Mouse (Mus musculus): ENCODE results near the gene Tmbim7. TPM values are rescaled to one million over a fixed set of nuclear protein-coding genes. Genes with fewer than 3 reads are reported as not detected.
"Not testable (repeated sequence)": the region's sequence is repeated elsewhere in the genome, so short reads cannot be mapped to it uniquely, and the experiment has no call there.

Gene Tmbim7
- polyA plus RNA-seq (2012; rRNA removed), result not detected in 2 replicates

- no peak for DNase-seq
- H3K27me3 ChIP-seq (ENCODE audit: control insufficient read depth, insufficient read depth, low read length), result no peaks in the 10 kb centered on the region
These were observed at the start of gene Tmbim7 for GRCm38 (mm10) chr5:3650881-3651280. Tmbim7 (plus strand) TSS chr5:3651181.

GRCm38 (mm10) chr5:3607114-3607513 is 43.9 kb upstream of the Tmbim7 start:
- Histone ChIP-seq H3K4me1 (ENCODE audit: control insufficient read depth, insufficient read depth, low read length) (no peaks in the 10 kb centered on the region), H3K27me3 (ENCODE audit: control insufficient read depth, insufficient read depth, low read length) (no peaks in the 10 kb centered on the region), H3K27ac (ENCODE audit: insufficient read depth, low read length) (no peak overlapping the region), H3K4me3 (replicated peaks; ENCODE audit: insufficient read depth, low read depth, low read length) (no peak overlapping the region)
- 95% methylated on average over 9 of the region's 9 CpGs for WGBS
- no peak for DNase-seq
- TF ChIP-seq CTCF (IDR thresholded peaks at IDR 0.05; ENCODE audit: borderline replicate concordance, insufficient read depth, low read depth, low read length) (no peak), POLR2A (IDR thresholded peaks at IDR 0.05; ENCODE audit: borderline replicate concordance, insufficient read depth, low read length) (no peak)

More at GRCm38 (mm10) chr5:3650881-3651280, at the start of gene Tmbim7:
- Histone ChIP-seq H3K4me1 (ENCODE audit: control insufficient read depth, insufficient read depth, low read length) (no peaks in the 10 kb centered on the region), H3K4me3 (replicated peaks; ENCODE audit: insufficient read depth, low read depth, low read length) (no peak within 1 kb of the TSS), H3K27ac (ENCODE audit: insufficient read depth, low read length) (no peak within 1 kb of the TSS)
- WGBS, result 66% methylated on average over 6 of the region's 6 CpGs
- TF ChIP-seq CTCF (IDR thresholded peaks at IDR 0.05; ENCODE audit: borderline replicate concordance, insufficient read depth, low read depth, low read length), result no peak
- no peak for TF ChIP-seq POLR2A (IDR thresholded peaks at IDR 0.05; ENCODE audit: borderline replicate concordance, insufficient read depth, low read length)

GRCm38 (mm10) chr5:3609241-3609640 is 41.7 kb upstream of the Tmbim7 start:
- no peaks in the 10 kb centered on the region for H3K4me1 ChIP-seq (ENCODE audit: control insufficient read depth, insufficient read depth, low read length)
- WGBS, result 91% methylated on average over 7 of the region's 7 CpGs
- no peak overlapping the region for H3K27ac ChIP-seq (ENCODE audit: insufficient read depth, low read length)
- TF ChIP-seq CTCF (IDR thresholded peaks at IDR 0.05; ENCODE audit: borderline replicate concordance, insufficient read depth, low read depth, low read length) (no peak), POLR2A (IDR thresholded peaks at IDR 0.05; ENCODE audit: borderline replicate concordance, insufficient read depth, low read length) (no peak)
- DNase-seq, result no peak
- H3K27me3 ChIP-seq (ENCODE audit: control insufficient read depth, insufficient read depth, low read length), result no peaks in the 10 kb centered on the region
- no peak overlapping the region for H3K4me3 ChIP-seq (replicated peaks; ENCODE audit: insufficient read depth, low read depth, low read length)

- H3K4me3 ChIP-seq (replicated peaks; ENCODE audit: insufficient read depth, low read depth, low read length); H3K27ac ChIP-seq (ENCODE audit: insufficient read depth, low read length); H3K4me1 ChIP-seq (ENCODE audit: control insufficient read depth, insufficient read depth, low read length); H3K27me3 ChIP-seq (ENCODE audit: control insufficient read depth, insufficient read depth, low read length); DNase-seq: not testable (repeated sequence)
- 96% methylated on average over 2 of the region's 2 CpGs for WGBS
These were observed 39.1 kb upstream of the Tmbim7 start for GRCm38 (mm10) chr5:3611835-3612234.

- 18% methylated on average over 7 of the region's 7 CpGs for WGBS
- Histone ChIP-seq H3K27me3 (ENCODE audit: control insufficient read depth, insufficient read depth, low read length) (no peaks in the 10 kb centered on the region), H3K4me1 (ENCODE audit: control insufficient read depth, insufficient read depth, low read length) (peaks cover 11% of the 10 kb centered on the region; the same call in 1 of the 2 replicates), H3K27ac (ENCODE audit: insufficient read depth, low read length) (no peak overlapping the region), H3K4me3 (replicated peaks; ENCODE audit: insufficient read depth, low read depth, low read length) (no peak overlapping the region)
- TF ChIP-seq CTCF (IDR thresholded peaks at IDR 0.05; ENCODE audit: borderline replicate concordance, insufficient read depth, low read depth, low read length), result no peak
- TF ChIP-seq POLR2A (IDR thresholded peaks at IDR 0.05; ENCODE audit: borderline replicate concordance, insufficient read depth, low read length), result no peak
- DNase-seq, result peak; percentile 75 to 87
These were observed 30.5 kb upstream of the Tmbim7 start for GRCm38 (mm10) chr5:3620486-3620885.

- Histone ChIP-seq H3K27ac (ENCODE audit: insufficient read depth, low read length) (no peak overlapping the region), H3K4me3 (replicated peaks; ENCODE audit: insufficient read depth, low read depth, low read length) (no peak overlapping the region), H3K27me3 (ENCODE audit: control insufficient read depth, insufficient read depth, low read length) (no peaks in the 10 kb centered on the region), H3K4me1 (ENCODE audit: control insufficient read depth, insufficient read depth, low read length) (no peaks in the 10 kb centered on the region)
- TF ChIP-seq CTCF (IDR thresholded peaks at IDR 0.05; ENCODE audit: borderline replicate concordance, insufficient read depth, low read depth, low read length), result no peak
- TF ChIP-seq POLR2A (IDR thresholded peaks at IDR 0.05; ENCODE audit: borderline replicate concordance, insufficient read depth, low read length), result no peak
- 95% methylated on average over 5 of the region's 5 CpGs for WGBS
- DNase-seq, result no peak
These were observed 20.9 kb upstream of the Tmbim7 start for GRCm38 (mm10) chr5:3630055-3630454.

- no peak overlapping the region for H3K4me3 ChIP-seq (replicated peaks; ENCODE audit: insufficient read depth, low read depth, low read length)
- H3K27ac ChIP-seq (ENCODE audit: insufficient read depth, low read length), result no peak overlapping the region
- no peaks in the 10 kb centered on the region for H3K27me3 ChIP-seq (ENCODE audit: control insufficient read depth, insufficient read depth, low read length)
- TF ChIP-seq CTCF (IDR thresholded peaks at IDR 0.05; ENCODE audit: borderline replicate concordance, insufficient read depth, low read depth, low read length) (no peak), POLR2A (IDR thresholded peaks at IDR 0.05; ENCODE audit: borderline replicate concordance, insufficient read depth, low read length) (no peak)
- 26% methylated on average over 16 of the region's 16 CpGs for WGBS
- no peaks in the 10 kb centered on the region for H3K4me1 ChIP-seq (ENCODE audit: control insufficient read depth, insufficient read depth, low read length)
- no peak for DNase-seq
These were observed 19.3 kb upstream of the Tmbim7 start for GRCm38 (mm10) chr5:3631512-3632271.

- WGBS, result 90% methylated on average over 5 of the region's 5 CpGs
- Histone ChIP-seq H3K27me3 (ENCODE audit: control insufficient read depth, insufficient read depth, low read length) (no peaks in the 10 kb centered on the region), H3K4me3 (replicated peaks; ENCODE audit: insufficient read depth, low read depth, low read length) (no peak overlapping the region), H3K27ac (ENCODE audit: insufficient read depth, low read length) (no peak overlapping the region), H3K4me1 (ENCODE audit: control insufficient read depth, insufficient read depth, low read length) (no peaks in the 10 kb centered on the region)
- TF ChIP-seq POLR2A (IDR thresholded peaks at IDR 0.05; ENCODE audit: borderline replicate concordance, insufficient read depth, low read length), result no peak
- no peak for TF ChIP-seq CTCF (IDR thresholded peaks at IDR 0.05; ENCODE audit: borderline replicate concordance, insufficient read depth, low read depth, low read length)
- no peak for DNase-seq
These were observed 18.7 kb upstream of the Tmbim7 start for GRCm38 (mm10) chr5:3632285-3632684.

All from cerebellum, adult 2 months (tissue).